Mouse (Mus musculus) kidney, embryonic 16.5 days (tissue): ENCODE data around the gene Sox10. TPM values are rescaled to one million over a fixed set of nuclear protein-coding genes. Genes with fewer than 3 reads are reported as not detected.

Source experiments
- polyA plus RNA-seq: library from polyadenylated mRNA; unstranded; fragments of >200 nt; fragmentation: Nextera tagmentation; extraction: Ambion mirVana; gene quantifications from 2 replicates; pipeline ENCODE4 v1.2.1, GENCODE M21; 2015

The Sox10 gene
- polyA plus RNA-seq, 1 experiment from 2014 or later = 0.56 TPM

Other genes starting within 250 kb of the Sox10 start
- 659 and 673 TPM in 2 replicates for gene Lgals1, start 238.5 kb downstream of the Sox10 start, polyA plus RNA-seq
- gene Nol12, start 230.3 kb downstream of the Sox10 start, polyA plus RNA-seq = 55.0 and 59.9 TPM in 2 replicates
- gene Triobp, start 217.5 kb downstream of the Sox10 start, polyA plus RNA-seq = 67.3 and 78.4 TPM in 2 replicates
- 521 and 528 TPM in 2 replicates for gene H1f0, start 136.8 kb downstream of the Sox10 start, polyA plus RNA-seq
- not detected in 2 replicates for gene Galr3, start 123.4 kb downstream of the Sox10 start, polyA plus RNA-seq
- gene Ankrd54, start 102.3 kb downstream of the Sox10 start, polyA plus RNA-seq = 51.7 and 52.5 TPM in 2 replicates
- 254 and 260 TPM in 2 replicates for gene Eif3l, start 90.1 kb downstream of the Sox10 start, polyA plus RNA-seq
- 8.5 and 8.9 TPM in 2 replicates for gene Micall1, start 56.3 kb downstream of the Sox10 start, polyA plus RNA-seq
- 264 and 294 TPM in 2 replicates for gene Polr2f, start 24.2 kb downstream of the Sox10 start, polyA plus RNA-seq
- gene 1700088E04Rik, start 24.0 kb downstream of the Sox10 start, polyA plus RNA-seq = 10.1 and 11.9 TPM in 2 replicates
- gene Pick1, start 63.9 kb upstream of the Sox10 start, polyA plus RNA-seq = 56.9 and 57.8 TPM in 2 replicates
- gene Gm49486, start 64.2 kb upstream of the Sox10 start, polyA plus RNA-seq = 0.55 and 0.72 TPM in 2 replicates
- 0.24 and 0.30 TPM in 2 replicates for gene Slc16a8, start 89.5 kb upstream of the Sox10 start, polyA plus RNA-seq
- 12.5 and 17.7 TPM in 2 replicates for gene Baiap2l2, start 120.3 kb upstream of the Sox10 start, polyA plus RNA-seq
- 18.3 and 21.1 TPM in 2 replicates for gene Pla2g6, start 163.2 kb upstream of the Sox10 start, polyA plus RNA-seq
- gene Maff, start 181.4 kb upstream of the Sox10 start, polyA plus RNA-seq = 3.7 and 4.0 TPM in 2 replicates
- 75.0 and 80.5 TPM in 2 replicates for gene Tmem184b, start 238.3 kb upstream of the Sox10 start, polyA plus RNA-seq